Comparison of ENCODE assay signal across 25 mouse cellular contexts in the genomic region with DNA sequence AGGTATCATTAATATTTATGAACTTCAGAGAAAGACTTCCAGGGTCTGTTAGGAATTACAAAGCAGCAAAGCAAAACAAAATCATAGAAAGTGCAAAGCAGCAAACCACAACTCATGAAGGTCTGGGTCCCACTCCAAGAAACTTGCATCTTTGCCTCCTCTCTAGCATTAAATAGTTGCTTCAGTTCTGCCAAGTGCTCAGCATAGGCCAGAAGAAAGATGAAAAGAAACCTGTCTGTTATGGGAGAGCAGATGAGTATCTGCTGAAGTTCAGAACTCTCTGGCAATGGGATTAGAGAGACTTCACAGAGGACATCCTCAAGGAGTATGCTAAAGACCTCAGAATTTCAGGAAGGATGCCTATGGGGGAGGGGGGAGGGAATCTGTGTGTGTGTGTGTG.
"Had no signal": no experiment of that assay in that cellular context is flagged by ENCODE, and none has a peak within 500 bp of the region (broad histone marks: within the 10 kb centered on the region; RNA-seq: fewer than 3 reads in every experiment).

No protein-coding gene starts in this region.

- H3K27me3 ChIP-seq: heart, embryonic 13.5 days; heart, embryonic 15.5 days; hindbrain, embryonic 12.5 days; intestine, embryonic 15.5 days; limb, embryonic 13.5 days; limb, embryonic 15.5 days; liver, embryonic 13.5 days had no signal

- H3K4me3 ChIP-seq: heart, embryonic 13.5 days; heart, embryonic 15.5 days; hindbrain, embryonic 10.5 days; hindbrain, embryonic 12.5 days; intestine, embryonic 15.5 days; layer of hippocampus, adult 2 months; limb, embryonic 13.5 days; limb, embryonic 15.5 days; liver, embryonic 13.5 days; liver, embryonic 15.5 days had no signal

- H3K4me2 ChIP-seq: heart, embryonic 11.5 days; heart, embryonic 13.5 days; heart, embryonic 15.5 days; hindbrain, embryonic 12.5 days; hindbrain, embryonic 14.5 days; intestine, embryonic 15.5 days; limb, embryonic 13.5 days; limb, embryonic 15.5 days; liver, embryonic 13.5 days; liver, embryonic 15.5 days had no signal

- H3K36me3 ChIP-seq: heart, embryonic 13.5 days; heart, embryonic 15.5 days; hindbrain, embryonic 10.5 days; hindbrain, embryonic 12.5 days; intestine, embryonic 15.5 days; limb, embryonic 13.5 days; limb, embryonic 15.5 days; liver, embryonic 13.5 days; liver, embryonic 15.5 days had no signal

- H3K27ac ChIP-seq: heart, embryonic 13.5 days; heart, embryonic 15.5 days; hindbrain, embryonic 10.5 days; hindbrain, embryonic 12.5 days; hindbrain, embryonic 14.5 days; intestine, embryonic 15.5 days; layer of hippocampus, adult 2 months; limb, embryonic 13.5 days; liver, embryonic 13.5 days; liver, embryonic 15.5 days had no signal

- H3K9ac ChIP-seq: heart, embryonic 13.5 days; heart, embryonic 15.5 days; hindbrain, embryonic 12.5 days; hindbrain, embryonic 14.5 days; intestine, embryonic 15.5 days; limb, embryonic 13.5 days; limb, embryonic 15.5 days; liver, embryonic 13.5 days; liver, embryonic 15.5 days had no signal

- H3K4me1 ChIP-seq: heart, embryonic 13.5 days; heart, embryonic 15.5 days; liver, embryonic 13.5 days; liver, embryonic 15.5 days had no signal

- DNase-seq: gastrocnemius, postnatal 14 days; gastrocnemius, postnatal 36 days; kidney, adult 18-20 months; kidney, adult 8-10 months; kidney, postnatal 10 days; kidney, postnatal 25 days; kidney, postnatal 4 days; layer of hippocampus, adult 9-11 months; layer of hippocampus, postnatal 36 days; left cerebral cortex, postnatal 4 days; liver, embryonic 13.5 days had no signal

- H3K9me3 ChIP-seq: heart, embryonic 13.5 days; heart, embryonic 15.5 days; hindbrain, embryonic 10.5 days; hindbrain, embryonic 12.5 days; intestine, embryonic 15.5 days; limb, embryonic 13.5 days; limb, embryonic 15.5 days; liver, embryonic 13.5 days; liver, embryonic 15.5 days had no signal

- ATAC-seq: hindbrain, embryonic 16.5 days; inflammation-experienced regulatory T-cells, adult 6 months; intestine, postnatal 0 days had no signal
